Mouse (Mus musculus) lung, adult 2 months (tissue): ENCODE measurements around the gene Lrrc4b. TPM values are rescaled to one million over a fixed set of nuclear protein-coding genes. Genes with fewer than 3 reads are reported as not detected.

Experiments
- DNase-seq: peaks from one replicate; pipeline ENCODE4 v3.0.0; 2022
- H3K4me1 ChIP-seq: fragments of 200-500 bp; 2 replicates; pipeline ENCODE4 v1.6.1; 2011; ENCODE audit warnings: low read length; ENCODE audit not compliant: control insufficient read depth, insufficient read depth
- H3K4me3 ChIP-seq: fragments of 200-500 bp; replicated peaks from 2 replicates; pipeline ENCODE3; 2011; ENCODE audit warnings: low read depth, mild to moderate bottlenecking, control low read depth, low read length; ENCODE audit errors: extremely low read depth
- CTCF ChIP-seq: fragments of 200-500 bp; IDR thresholded peaks from 2 replicates; pipeline ENCODE4 v1.5.1; 2011; ENCODE audit warnings: mild to moderate bottlenecking, low read length, control low read depth; ENCODE audit not compliant: insufficient read depth
- POLR2A ChIP-seq: fragments of 200-500 bp; IDR thresholded peaks from 2 replicates; pipeline ENCODE4 v1.6.1; 2011; ENCODE audit warnings: low read depth, mild to moderate bottlenecking, control low read depth, low read length, borderline replicate concordance; ENCODE audit errors: extremely low read depth
- WGBS: fragments of 180-500 bp; shearing (Covaris S2); methylation state at CpG from one replicate; pipeline ENCODE4 v1.1.7; 2018; 5-methylcytosine and 5-hydroxymethylcytosine counted together
- polyA plus RNA-seq: library from polyadenylated mRNA; depleted of rRNA; stranded (reverse); fragments of >200 nt; gene quantifications from 2 replicates; pipeline ENCODE4 v1.2.3, GENCODE M21; 2012; rRNA removed

The Lrrc4b gene
- polyA plus RNA-seq, result 4.5 and 4.9 TPM in 2 replicates

DNA sequence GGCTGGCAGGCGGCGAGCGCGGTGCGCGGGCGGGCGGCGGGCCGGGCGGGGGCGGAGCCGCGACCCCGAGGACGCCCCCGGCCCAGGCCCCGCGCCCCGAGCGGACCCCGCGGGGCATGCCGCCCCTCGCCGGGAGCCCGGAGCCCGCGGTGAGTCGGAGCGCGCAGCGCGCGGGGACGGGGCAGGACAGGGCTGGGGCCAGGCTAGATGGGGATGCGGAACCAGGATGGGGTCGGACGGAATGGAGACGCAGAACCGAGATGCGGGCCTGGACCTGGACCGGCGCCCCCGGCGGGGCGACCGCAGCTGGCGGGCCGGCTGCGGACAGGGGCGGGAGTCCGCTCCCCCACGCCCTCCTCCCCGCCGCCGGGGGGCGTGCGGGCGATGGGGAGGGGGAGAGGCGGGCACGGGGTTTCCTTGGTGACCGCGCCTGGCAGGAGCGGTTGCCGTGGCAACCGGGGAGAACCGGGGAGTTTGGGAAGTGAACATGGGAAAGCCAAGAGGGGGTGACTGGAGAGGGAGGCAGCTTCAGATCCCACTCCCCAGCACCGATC lies at the start of gene Lrrc4b:
Gene Lrrc4b, plus strand, starts transcription at position 51 of the 554 bp plus-strand sequence.
- H3K4me1 ChIP-seq, result no peaks in the 10 kb centered on the region
- no peak for TF ChIP-seq POLR2A
- TF ChIP-seq CTCF, result no peak
- WGBS, result 3% methylated on average over 61 of the region's 69 CpGs
- DNase-seq, result no peak
- no peak within 1 kb of the TSS for H3K4me3 ChIP-seq

DNA sequence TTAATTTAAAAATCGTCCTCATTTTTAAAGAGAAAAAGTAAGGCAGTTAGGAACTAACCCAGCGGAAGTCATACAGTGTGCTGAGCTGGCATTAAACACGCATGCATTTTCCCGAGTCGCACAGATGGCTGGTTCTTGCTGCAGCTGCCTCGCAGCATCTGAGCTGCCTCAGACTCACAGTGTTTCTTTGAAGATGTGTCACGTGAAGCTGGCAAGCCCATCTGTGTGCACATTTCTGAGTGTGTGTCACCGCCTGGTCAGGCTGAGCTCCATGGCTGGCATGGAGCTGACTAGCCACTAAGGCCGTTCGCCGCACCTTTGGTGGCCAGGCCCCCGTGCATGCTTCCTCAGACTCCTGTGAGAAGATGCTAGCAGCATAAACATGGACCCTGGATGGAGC lies 46.3 kb upstream of the Lrrc4b start:
- Histone ChIP-seq H3K4me1 (peaks cover 2% of the 10 kb centered on the region; the same call in 1 of the 2 replicates), H3K4me3 (no peak overlapping the region)
- WGBS, result 64% methylated on average over 12 of the region's 12 CpGs
- TF ChIP-seq POLR2A (no peak), CTCF (no peak)
- DNase-seq, result no peak

DNA sequence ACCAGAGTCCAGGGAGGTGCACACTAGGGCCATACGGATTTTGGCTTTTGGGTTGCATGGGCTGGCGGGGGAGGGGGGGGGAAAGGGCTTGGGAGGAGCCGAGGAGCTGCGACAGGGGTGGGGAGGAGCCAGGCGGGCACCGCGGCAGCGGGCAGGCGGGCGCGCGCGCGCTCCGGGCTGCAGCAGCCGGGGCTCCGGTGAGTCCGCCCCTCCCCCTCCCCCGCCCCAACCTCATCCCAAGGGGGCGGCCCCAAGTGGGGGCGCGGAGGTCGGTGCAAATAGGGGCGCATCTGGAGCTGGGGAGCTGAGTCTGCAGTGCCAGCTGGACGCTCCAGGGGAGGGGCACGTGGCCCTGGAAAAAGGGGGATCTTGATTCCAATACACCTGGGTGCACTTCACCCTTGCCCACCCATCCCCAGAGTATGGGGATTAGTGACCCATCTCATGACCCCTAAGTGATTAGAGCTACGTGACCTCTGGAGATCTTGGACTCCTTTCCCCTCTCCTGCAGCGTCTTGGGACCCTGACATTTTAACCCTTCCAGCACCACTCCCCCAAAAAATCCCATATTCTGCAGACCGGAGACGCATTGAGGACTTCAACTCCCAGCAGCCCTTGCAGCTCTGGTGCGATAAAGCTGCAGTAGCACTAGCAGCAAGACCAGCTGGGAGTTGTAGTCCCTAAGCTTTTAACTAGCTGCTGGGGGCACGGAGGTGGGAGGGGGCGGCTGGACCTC lies 44.7 kb upstream of the Lrrc4b start, which contains the start of gene Syt3:
Gene Syt3, plus strand, starts transcription at position 123 of the 736 bp plus-strand sequence.
- Histone ChIP-seq H3K4me1 (peaks cover 2% of the 10 kb centered on the region; the same call in 1 of the 2 replicates), H3K4me3 (peak within 1 kb of the TSS; percentile 62)
- peak; percentile 68 for DNase-seq
- 2% methylated on average over 26 of the region's 33 CpGs for WGBS
- TF ChIP-seq POLR2A (no peak), CTCF (no peak)

DNA sequence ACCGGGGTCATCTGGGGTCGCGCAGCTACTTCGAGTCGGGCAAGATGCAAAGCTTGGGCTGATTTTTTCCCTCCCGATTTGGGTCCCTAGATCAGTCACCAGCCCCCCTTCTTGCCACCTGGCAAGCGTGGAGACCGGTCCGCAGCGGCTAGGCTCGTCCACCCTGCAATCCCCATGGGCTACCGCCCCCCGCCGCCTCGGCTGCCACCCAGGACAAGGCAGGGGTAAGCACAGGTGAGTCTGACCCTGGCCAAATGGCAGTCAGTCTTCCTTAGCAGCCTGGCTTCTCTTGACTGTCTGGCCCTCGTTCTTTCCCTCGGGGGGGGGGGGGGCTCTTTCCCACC lies 44.1 kb upstream of the Lrrc4b start:
- WGBS, result under 1% methylated on average over 17 of the region's 17 CpGs
- TF ChIP-seq CTCF, result no peak
- no peak for TF ChIP-seq POLR2A

DNA sequence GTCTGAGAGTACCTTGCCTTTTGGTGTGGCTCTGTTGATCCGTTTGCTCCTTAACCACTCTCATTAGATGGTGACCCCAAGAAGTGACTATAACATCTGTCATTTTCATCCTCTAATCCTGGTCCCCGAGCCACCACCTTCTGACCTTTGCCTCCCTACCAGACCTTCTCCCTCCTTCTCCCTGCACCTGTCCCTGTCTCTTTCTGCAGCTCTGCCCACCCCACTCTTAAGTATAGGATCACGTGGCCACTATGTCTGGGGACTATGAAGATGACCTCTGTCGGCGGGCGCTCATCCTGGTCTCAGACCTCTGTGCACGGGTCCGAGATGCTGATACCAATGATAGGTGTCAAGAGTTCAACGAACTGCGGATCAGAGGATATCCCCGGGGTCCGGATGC lies 43.1 kb upstream of the Lrrc4b start, which contains the start of gene 1700008O03Rik:
Gene 1700008O03Rik, minus strand, starts transcription at position 101 of the 400 bp plus-strand sequence.
- no peak for DNase-seq
- TF ChIP-seq CTCF, result no peak
- TF ChIP-seq POLR2A, result no peak
- peak within 1 kb of the TSS; percentile 44 for H3K4me3 ChIP-seq
- WGBS, result 75% methylated on average over 12 of the region's 12 CpGs
- peaks cover 2% of the 10 kb centered on the region; the same call in 1 of the 2 replicates for H3K4me1 ChIP-seq

More for the DNA sequence above, 44.1 kb upstream of the Lrrc4b start:
- Histone ChIP-seq H3K4me3 (peak overlapping the region; percentile 44), H3K4me1 (peaks cover 2% of the 10 kb centered on the region; the same call in 1 of the 2 replicates)
- no peak for DNase-seq

DNA sequence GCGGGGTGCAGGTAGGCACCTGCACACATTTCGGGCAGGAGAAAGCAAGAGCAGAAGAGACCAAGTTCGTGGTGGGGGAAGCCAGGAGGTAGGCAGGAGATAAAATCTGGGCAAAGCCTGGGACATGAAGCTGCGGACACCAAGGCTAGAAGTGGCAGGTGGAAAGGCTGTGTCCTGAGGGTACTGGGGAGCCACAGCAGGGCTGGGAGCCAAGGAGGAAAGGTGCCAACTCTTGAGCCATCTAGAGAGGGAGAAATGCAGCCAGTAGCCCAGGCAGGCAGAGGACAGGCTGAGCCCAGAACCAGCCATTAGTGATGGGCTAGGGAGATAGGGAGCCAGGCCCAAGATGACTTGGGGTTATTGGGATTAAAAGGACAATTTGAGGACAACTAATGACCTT lies 37.0 kb upstream of the Lrrc4b start:
- no peaks in the 10 kb centered on the region for H3K4me1 ChIP-seq
- TF ChIP-seq CTCF, result no peak
- TF ChIP-seq POLR2A, result no peak
- no peak for DNase-seq
- H3K4me3 ChIP-seq, result no peak overlapping the region
- 80% methylated on average over 4 of the region's 4 CpGs for WGBS

DNA sequence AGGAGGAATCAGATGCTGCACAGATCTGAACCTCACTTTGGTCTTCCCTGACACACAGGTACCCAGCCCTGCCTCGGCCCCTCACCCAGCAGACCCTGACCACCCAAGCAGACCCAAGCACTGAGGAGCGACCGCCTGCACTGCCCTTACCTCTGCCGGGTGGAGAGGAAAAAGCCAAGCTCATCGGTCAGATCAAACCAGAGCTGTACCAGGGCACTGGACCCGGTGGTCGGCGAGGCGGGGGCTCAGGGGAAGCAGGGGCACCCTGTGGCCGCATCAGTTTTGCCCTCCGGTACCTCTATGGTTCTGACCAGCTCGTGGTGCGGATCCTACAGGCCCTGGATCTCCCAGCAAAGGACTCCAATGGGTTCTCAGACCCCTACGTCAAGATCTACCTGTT lies 36.5 kb upstream of the Lrrc4b start:
- 81% methylated on average over 14 of the region's 14 CpGs for WGBS
- no peak overlapping the region for H3K4me3 ChIP-seq
- no peak for DNase-seq
- H3K4me1 ChIP-seq, result no peaks in the 10 kb centered on the region
- TF ChIP-seq CTCF, result no peak

DNA sequence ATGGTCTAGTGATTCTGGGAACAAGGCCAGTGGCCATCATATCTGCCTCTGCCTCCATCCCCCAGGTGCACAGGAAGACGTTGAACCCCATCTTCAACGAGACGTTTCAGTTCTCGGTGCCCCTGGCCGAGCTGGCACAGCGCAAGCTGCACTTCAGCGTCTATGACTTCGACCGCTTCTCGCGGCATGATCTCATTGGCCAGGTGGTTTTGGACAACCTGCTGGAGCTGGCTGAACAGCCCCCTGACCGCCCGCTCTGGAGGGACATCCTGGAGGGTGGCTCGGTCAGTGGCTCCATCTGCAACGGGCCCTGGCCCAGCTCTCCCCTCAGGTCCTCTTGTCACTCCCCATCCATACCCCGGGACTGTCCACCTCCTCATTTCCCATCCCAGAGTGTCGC lies 35.5 kb upstream of the Lrrc4b start:
- no peak overlapping the region for H3K4me3 ChIP-seq
- H3K4me1 ChIP-seq, result no peaks in the 10 kb centered on the region
- no peak for DNase-seq
- TF ChIP-seq CTCF, result no peak
- no peak for TF ChIP-seq POLR2A
- WGBS, result 88% methylated on average over 17 of the region's 17 CpGs

DNA sequence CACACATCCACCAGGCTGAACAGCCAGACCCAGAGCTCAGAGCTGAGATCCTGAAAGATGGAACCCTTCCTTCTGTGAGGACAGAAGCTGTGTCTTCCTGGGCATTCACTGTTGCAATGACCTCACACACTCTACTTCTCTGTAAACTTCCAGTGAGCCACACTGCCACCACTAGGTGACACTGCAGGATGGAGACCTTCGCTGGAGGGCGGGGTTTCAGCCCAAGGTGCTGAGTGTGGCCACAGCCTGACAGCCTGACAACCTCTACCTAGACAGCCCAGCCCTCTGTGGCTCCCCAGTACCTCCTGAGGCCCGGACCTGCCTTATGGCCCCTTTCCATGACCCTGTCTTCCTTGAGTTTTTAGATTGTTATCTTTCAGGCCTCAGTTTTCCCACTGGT lies 30.2 kb upstream of the Lrrc4b start:
- no peaks in the 10 kb centered on the region for H3K4me1 ChIP-seq
- TF ChIP-seq CTCF (peak; percentile 56; the same call in 1 of the 2 replicates), POLR2A (no peak)
- no peak overlapping the region for H3K4me3 ChIP-seq
- DNase-seq, result peak; percentile 37
- WGBS, result 12% methylated on average over 3 of the region's 3 CpGs

DNA sequence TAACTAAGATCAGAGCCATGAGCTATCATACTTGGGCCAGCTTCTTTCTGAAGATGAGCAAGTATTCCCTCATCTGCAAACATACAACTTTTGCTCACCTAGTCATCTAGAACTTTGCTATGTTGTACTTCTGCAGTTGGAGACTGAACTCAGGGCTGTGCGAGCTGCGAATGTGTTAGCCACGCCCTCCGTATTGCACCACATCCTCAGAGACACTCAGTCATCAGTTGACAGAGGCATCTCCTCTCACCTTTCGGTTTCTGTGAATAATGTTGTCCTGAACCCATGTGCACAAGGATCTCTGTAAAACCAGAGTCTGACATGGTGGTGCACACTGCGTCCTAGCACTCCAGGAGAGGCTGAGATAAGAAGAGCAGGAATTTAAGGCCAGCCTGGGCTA lies 27.1 kb upstream of the Lrrc4b start:
- 67% methylated on average over 6 of the region's 6 CpGs for WGBS
- Histone ChIP-seq H3K4me1 (no peaks in the 10 kb centered on the region), H3K4me3 (no peak overlapping the region)
- DNase-seq, result no peak
- TF ChIP-seq CTCF, result no peak
- no peak for TF ChIP-seq POLR2A
